Mouse (Mus musculus) myocyte (in vitro differentiated cells): ENCODE measurements around the gene Sept11. TPM values are rescaled to one million over a fixed set of nuclear protein-coding genes. Genes with fewer than 3 reads are reported as not detected.
A peak's percentile ranks its signal among the peaks of the same experiment; 100 is the strongest.

Source experiments
- H3K27me3 ChIP-seq: one replicate; pipeline ENCODE4 v1.6.1; 2011; ENCODE audit not compliant: control insufficient read depth, insufficient read depth, insufficient read length
- H3K36me3 ChIP-seq: one replicate; pipeline ENCODE4 v1.6.1; 2011; ENCODE audit not compliant: control insufficient read depth, insufficient read depth
- H3K4me2 ChIP-seq: one replicate; pipeline ENCODE4 v1.6.1; 2011; ENCODE audit warnings: low read depth, control low read depth
- H3K4me3 ChIP-seq: one replicate; pipeline ENCODE4 v1.5.1; 2011; ENCODE audit warnings: mild to moderate bottlenecking, control low read depth, moderate library complexity
- H3K79me2 ChIP-seq: one replicate; pipeline ENCODE4 v1.6.1; 2011; ENCODE audit not compliant: control insufficient read depth, insufficient read depth
- H3ac ChIP-seq: one replicate; pipeline ENCODE4 v1.6.1; 2011; ENCODE audit not compliant: control insufficient read depth, insufficient read length
- CEBPB ChIP-seq: IDR thresholded peaks from 2 replicates; pipeline ENCODE4 v1.6.1; 2011; ENCODE audit warnings: mild to moderate bottlenecking, moderate library complexity; ENCODE audit not compliant: poor library complexity, insufficient read depth, severe bottlenecking
- E2F4 ChIP-seq: IDR thresholded peaks from one replicate; pipeline ENCODE4 v1.6.1; 2011; ENCODE audit warnings: mild to moderate bottlenecking, control low read depth, moderate library complexity; ENCODE audit not compliant: insufficient read depth
- MAX ChIP-seq: IDR thresholded peaks from one replicate; pipeline ENCODE4 v1.6.1; 2011; ENCODE audit warnings: low read depth, mild to moderate bottlenecking, control low read depth
- MYOD1 ChIP-seq, 3 experiments: IDR thresholded peaks; one replicate each; pipeline ENCODE4 v1.6.1; 2011; ENCODE audit warnings: control low read depth in 2 of 3, low read depth in 2 of 3, mild to moderate bottlenecking in 2 of 3, moderate library complexity in 1 of 3; ENCODE audit not compliant: insufficient read length in 2 of 3, control insufficient read depth in 1 of 3
- MYOG ChIP-seq, 3 experiments: IDR thresholded peaks; one replicate each; pipeline ENCODE4 v1.6.1; 2011; ENCODE audit warnings: control low read depth in 2 of 3, low read depth in 2 of 3, mild to moderate bottlenecking in 2 of 3; ENCODE audit not compliant: insufficient read length in 2 of 3, control insufficient read depth in 1 of 3, insufficient read depth in 1 of 3
- POLR2A ChIP-seq: IDR thresholded peaks from one replicate; pipeline ENCODE4 v1.6.1; 2011; ENCODE audit warnings: low read depth, mild to moderate bottlenecking, control low read depth, moderate library complexity; ENCODE audit not compliant: insufficient read length
- POLR2AphosphoS2 ChIP-seq: IDR thresholded peaks from one replicate; pipeline ENCODE4 v1.6.1; 2011; ENCODE audit warnings: low read depth, control low read depth; ENCODE audit not compliant: insufficient read length
- REST ChIP-seq: IDR thresholded peaks from one replicate; pipeline ENCODE4 v1.6.1; 2011; ENCODE audit warnings: mild to moderate bottlenecking, control low read depth, moderate library complexity; ENCODE audit not compliant: insufficient read depth, insufficient read length
- SRF ChIP-seq: IDR thresholded peaks from one replicate; pipeline ENCODE4 v1.6.1; 2011; ENCODE audit warnings: low read depth; ENCODE audit not compliant: control insufficient read depth, insufficient read length
- TCF12 ChIP-seq: IDR thresholded peaks from one replicate; pipeline ENCODE4 v1.6.1; 2011; ENCODE audit warnings: mild to moderate bottlenecking, control low read depth; ENCODE audit not compliant: poor library complexity, insufficient read depth, severe bottlenecking
- TCF3 ChIP-seq: IDR thresholded peaks from one replicate; pipeline ENCODE4 v1.6.1; 2011; ENCODE audit warnings: low read depth, control low read depth; ENCODE audit not compliant: insufficient read length
- USF1 ChIP-seq: IDR thresholded peaks from one replicate; pipeline ENCODE4 v1.6.1; 2011; ENCODE audit warnings: low read depth, mild to moderate bottlenecking, control low read depth, moderate library complexity
- polyA plus RNA-seq: library from polyadenylated mRNA; unstranded; fragments of >200 nt; fragmentation: generic; extraction: Trizol; gene quantifications from one replicate; pipeline ENCODE4 v1.2.1, GENCODE M21; 2012; ENCODE audit warnings: missing spikeins

The Sept11 gene
- polyA plus RNA-seq, 1 experiment: 114 TPM

GRCm38 (mm10) chr5:93115854-93116253, 22.6 kb downstream of the Sept11 start:
- peaks cover 100% of the 10 kb centered on the region for H3K79me2 ChIP-seq
- TF ChIP-seq MYOG (IDR thresholded peaks at IDR 0.05; ENCODE audit: control insufficient read depth in 1 of 3, insufficient read depth in 1 of 3, insufficient read length in 2 of 3, low read depth in 2 of 3): no peak
- no peak for TF ChIP-seq POLR2AphosphoS2
- no peak for TF ChIP-seq SRF
- TF ChIP-seq USF1: no peak
- TF ChIP-seq MAX: no peak
- TF ChIP-seq POLR2A: no peak
- TF ChIP-seq E2F4: no peak
- TF ChIP-seq TCF3: no peak
- no peak for TF ChIP-seq MYOD1 (IDR thresholded peaks at IDR 0.05; ENCODE audit: control insufficient read depth in 1 of 3, insufficient read length in 2 of 3, low read depth in 2 of 3)
- no peak overlapping the region for H3ac ChIP-seq
- peaks cover 5% of the 10 kb centered on the region for H3K36me3 ChIP-seq
- peak overlapping the region; percentile 48 for H3K4me2 ChIP-seq
- no peaks in the 10 kb centered on the region for H3K27me3 ChIP-seq
- H3K4me3 ChIP-seq: no peak overlapping the region

- no peaks in the 10 kb centered on the region for H3K27me3 ChIP-seq
- H3ac ChIP-seq: no peak overlapping the region
- no peak overlapping the region for H3K4me3 ChIP-seq
- H3K4me2 ChIP-seq: no peak overlapping the region
- peaks cover 100% of the 10 kb centered on the region for H3K79me2 ChIP-seq
- TF ChIP-seq SRF (no peak), MYOG (IDR thresholded peaks at IDR 0.05; ENCODE audit: control insufficient read depth in 1 of 3, insufficient read depth in 1 of 3, insufficient read length in 2 of 3, low read depth in 2 of 3) (no peak), E2F4 (no peak), USF1 (no peak), MYOD1 (IDR thresholded peaks at IDR 0.05; ENCODE audit: control insufficient read depth in 1 of 3, insufficient read length in 2 of 3, low read depth in 2 of 3) (no peak)
- peaks cover 5% of the 10 kb centered on the region for H3K36me3 ChIP-seq
Measured at GRCm38 (mm10) chr5:93117648-93118047, 24.4 kb downstream of the Sept11 start.

GRCm38 (mm10) chr5:93121660-93122059, 28.4 kb downstream of the Sept11 start:
- no peak overlapping the region for H3K4me3 ChIP-seq
- H3K79me2 ChIP-seq: peaks cover 99% of the 10 kb centered on the region
- H3K4me2 ChIP-seq: no peak overlapping the region
- H3K36me3 ChIP-seq: no peaks in the 10 kb centered on the region
- no peak overlapping the region for H3ac ChIP-seq
- TF ChIP-seq TCF3 (no peak), E2F4 (no peak), CEBPB (no peak), USF1 (no peak), MAX (no peak), TCF12 (no peak), REST (no peak), POLR2AphosphoS2 (no peak), MYOG (IDR thresholded peaks at IDR 0.05; ENCODE audit: control insufficient read depth in 1 of 3, insufficient read depth in 1 of 3, insufficient read length in 2 of 3, low read depth in 2 of 3) (no peak), MYOD1 (IDR thresholded peaks at IDR 0.05; ENCODE audit: control insufficient read depth in 1 of 3, insufficient read length in 2 of 3, low read depth in 2 of 3) (no peak), POLR2A (no peak), SRF (no peak)
- H3K27me3 ChIP-seq: no peaks in the 10 kb centered on the region

- H3K4me2 ChIP-seq: no peak overlapping the region
- TF ChIP-seq MAX: no peak
- TF ChIP-seq MYOG (IDR thresholded peaks at IDR 0.05; ENCODE audit: control insufficient read depth in 1 of 3, insufficient read depth in 1 of 3, insufficient read length in 2 of 3, low read depth in 2 of 3): peak in 2 of 3 experiments; percentile 17 to 83
- TF ChIP-seq TCF12: no peak
- TF ChIP-seq USF1: no peak
- peak in 2 of 3 experiments; percentile 13 to 74 for TF ChIP-seq MYOD1 (IDR thresholded peaks at IDR 0.05; ENCODE audit: control insufficient read depth in 1 of 3, insufficient read length in 2 of 3, low read depth in 2 of 3)
- TF ChIP-seq E2F4: no peak
- no peak for TF ChIP-seq POLR2AphosphoS2
- TF ChIP-seq SRF: no peak
- no peak for TF ChIP-seq TCF3
- no peaks in the 10 kb centered on the region for H3K27me3 ChIP-seq
- H3K79me2 ChIP-seq: peaks cover 96% of the 10 kb centered on the region
- H3K36me3 ChIP-seq: no peaks in the 10 kb centered on the region
- H3K4me3 ChIP-seq: no peak overlapping the region
- no peak overlapping the region for H3ac ChIP-seq
Measured at GRCm38 (mm10) chr5:93124031-93124826, 31.0 kb downstream of the Sept11 start.

- H3K27me3 ChIP-seq: no peaks in the 10 kb centered on the region
- H3K79me2 ChIP-seq: peaks cover 92% of the 10 kb centered on the region
- H3K4me3 ChIP-seq: no peak overlapping the region
- H3K4me2 ChIP-seq: no peak overlapping the region
- TF ChIP-seq MYOG (IDR thresholded peaks at IDR 0.05; ENCODE audit: control insufficient read depth in 1 of 3, insufficient read depth in 1 of 3, insufficient read length in 2 of 3, low read depth in 2 of 3) (no peak), TCF12 (no peak), TCF3 (no peak), CEBPB (no peak)
- no peak overlapping the region for H3ac ChIP-seq
- H3K36me3 ChIP-seq: no peaks in the 10 kb centered on the region
Measured at GRCm38 (mm10) chr5:93125325-93125724, 32.1 kb downstream of the Sept11 start.
